Mouse (Mus musculus) MEL (cell line): ENCODE results near the gene Ssc5d.

ENCODE experiments used
- BHLHE40 ChIP-seq: IDR thresholded peaks from 2 replicates; pipeline ENCODE4 v1.6.1; 2012; ENCODE audit warnings: low read depth, mild to moderate bottlenecking, inconsistent platforms, low read length, improper control_type of control experiment, borderline replicate concordance
- CHD1 ChIP-seq: IDR thresholded peaks from 2 replicates; pipeline ENCODE4 v1.6.1; 2012; ENCODE audit warnings: low read depth, mild to moderate bottlenecking, inconsistent platforms, low read length, improper control_type of control experiment
- CTCF ChIP-seq, 3 experiments: IDR thresholded peaks in 2 of 3; conservative IDR thresholded peaks in 1 of 3; 2 replicates each; pipeline ENCODE4 v1.5.1; 2011 to 2012; ENCODE audit warnings: low read length in 3 of 3, low read depth in 2 of 3, mild to moderate bottlenecking in 2 of 3, improper control_type of control experiment in 1 of 3, inconsistent platforms in 1 of 3, mixed read lengths in 1 of 3, moderate library complexity in 1 of 3; ENCODE audit not compliant: control insufficient read depth in 1 of 3, insufficient read depth in 1 of 3, poor library complexity in 1 of 3, severe bottlenecking in 1 of 3
- E2F4 ChIP-seq: IDR thresholded peaks from 2 replicates; pipeline ENCODE4 v1.6.1; 2011; ENCODE audit warnings: low read depth, low read length, improper control_type of control experiment, borderline replicate concordance
- EP300 ChIP-seq, 2 experiments: IDR thresholded peaks; 2 replicates each; pipeline ENCODE4 v1.6.1; 2011; ENCODE audit warnings: improper control_type of control experiment in 2 of 2, low read length in 2 of 2, low read depth in 1 of 2, mild to moderate bottlenecking in 1 of 2
- GABPA ChIP-seq: IDR thresholded peaks from 2 replicates; pipeline ENCODE4 v1.6.1; 2012; ENCODE audit warnings: low read depth, mild to moderate bottlenecking, inconsistent platforms, low read length, improper control_type of control experiment, moderate library complexity
- GATA1 ChIP-seq: IDR thresholded peaks from 2 replicates; pipeline ENCODE4 v1.6.1; 2011; ENCODE audit warnings: low read depth, low read length, improper control_type of control experiment
- MAX ChIP-seq: IDR thresholded peaks from 2 replicates; pipeline ENCODE4 v1.6.1; 2011; ENCODE audit warnings: low read length, improper control_type of control experiment
- POLR2A ChIP-seq, 2 experiments: IDR thresholded peaks; 2 replicates each; pipeline ENCODE4 v1.6.1; 2011 to 2012; ENCODE audit warnings: low read length in 2 of 2, mild to moderate bottlenecking in 2 of 2, control low read depth in 1 of 2, improper control_type of control experiment in 1 of 2, low read depth in 1 of 2, moderate library complexity in 1 of 2; ENCODE audit not compliant: control insufficient read depth in 1 of 2, insufficient read depth in 1 of 2, poor library complexity in 1 of 2
- POLR2AphosphoS2 ChIP-seq: IDR thresholded peaks from 2 replicates; pipeline ENCODE4 v1.6.1; 2011; ENCODE audit warnings: low read length, improper control_type of control experiment
- TAL1 ChIP-seq: IDR thresholded peaks from 2 replicates; pipeline ENCODE4 v1.6.1; 2012; ENCODE audit warnings: mild to moderate bottlenecking, inconsistent platforms, low read length, moderate library complexity, mixed read lengths
- TBP ChIP-seq: IDR thresholded peaks from 2 replicates; pipeline ENCODE4 v1.8.0; 2011; ENCODE audit warnings: low read depth, low read length, improper control_type of control experiment
- ZC3H11A ChIP-seq: IDR thresholded peaks from 2 replicates; pipeline ENCODE4 v1.6.1; 2012; ENCODE audit warnings: low read depth, mild to moderate bottlenecking, inconsistent platforms, low read length, improper control_type of control experiment
- ZMIZ1 ChIP-seq: IDR thresholded peaks from 2 replicates; pipeline ENCODE4 v1.6.1; 2012; ENCODE audit warnings: low read depth, mild to moderate bottlenecking, inconsistent platforms, low read length, improper control_type of control experiment, moderate library complexity

DNA sequence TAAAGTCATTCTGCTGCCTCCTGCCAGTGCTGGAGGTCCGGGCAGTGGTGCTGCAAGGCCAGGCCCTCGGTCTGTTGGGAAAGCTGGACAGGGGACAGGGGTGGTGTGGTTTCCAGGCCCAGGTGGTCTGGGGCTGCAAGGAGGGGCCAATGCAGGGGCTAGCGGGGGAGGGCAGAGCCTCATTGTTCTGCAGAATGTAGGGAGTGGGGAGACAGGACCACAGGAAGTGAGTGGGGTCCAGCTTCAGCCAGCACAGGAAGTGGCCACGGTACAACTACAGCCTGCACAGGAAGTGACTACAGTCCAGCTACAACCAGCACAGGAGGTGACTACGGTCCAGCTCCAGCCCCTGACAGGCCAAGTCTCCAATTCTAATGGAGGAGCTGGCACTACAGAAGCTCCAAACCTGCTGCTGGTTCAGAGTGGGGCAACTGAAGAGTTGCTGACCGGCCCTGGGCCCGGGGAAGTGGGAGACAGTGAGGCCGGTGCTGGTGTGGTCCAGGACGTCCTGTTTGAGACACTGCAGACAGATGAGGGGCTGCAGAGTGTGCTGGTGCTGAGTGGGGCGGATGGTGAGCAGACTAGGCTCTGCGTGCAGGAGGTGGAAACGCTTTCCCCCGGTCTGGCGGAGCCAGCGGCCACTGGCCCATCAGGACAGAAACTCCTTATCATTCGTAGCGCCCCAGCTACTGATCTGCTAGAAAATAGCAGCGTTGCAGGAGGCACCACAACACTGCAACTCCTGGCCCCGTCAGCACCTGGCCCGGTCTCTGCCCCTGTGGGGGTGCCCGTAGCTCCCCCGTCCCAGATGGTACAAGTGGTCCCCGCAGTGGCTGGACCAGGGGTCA lies 4.4 kb upstream of the Ssc5d start:
- TF ChIP-seq CTCF (IDR thresholded peaks at IDR 0.05 in 2 of 3, conservative IDR thresholded peaks at IDR 0.05 in 1 of 3; ENCODE audit: control insufficient read depth in 1 of 3, insufficient read depth in 1 of 3, low read depth in 2 of 3, low read length in 3 of 3, poor library complexity in 1 of 3, severe bottlenecking in 1 of 3) (no peak), POLR2AphosphoS2 (peak; percentile 72), E2F4 (no peak), GATA1 (no peak), GABPA (no peak), CHD1 (no peak), MAX (no peak), TAL1 (no peak), POLR2A (IDR thresholded peaks at IDR 0.05; ENCODE audit: control insufficient read depth in 1 of 2, insufficient read depth in 1 of 2, low read depth in 1 of 2, low read length in 2 of 2, poor library complexity in 1 of 2) (no peak), TBP (no peak), ZC3H11A (no peak), EP300 (IDR thresholded peaks at IDR 0.05; ENCODE audit: low read depth in 1 of 2, low read length in 2 of 2) (no peak), BHLHE40 (no peak), ZMIZ1 (no peak)
